Mouse (Mus musculus): Measurements from ENCODE around the gene Rhot1.
A peak's percentile ranks its signal among the peaks of the same experiment; 100 is the strongest.
"Not testable (repeated sequence)": the region's sequence is repeated elsewhere in the genome, so short reads cannot be mapped to it uniquely, and the experiment has no call there.

The Rhot1 gene

DNA sequence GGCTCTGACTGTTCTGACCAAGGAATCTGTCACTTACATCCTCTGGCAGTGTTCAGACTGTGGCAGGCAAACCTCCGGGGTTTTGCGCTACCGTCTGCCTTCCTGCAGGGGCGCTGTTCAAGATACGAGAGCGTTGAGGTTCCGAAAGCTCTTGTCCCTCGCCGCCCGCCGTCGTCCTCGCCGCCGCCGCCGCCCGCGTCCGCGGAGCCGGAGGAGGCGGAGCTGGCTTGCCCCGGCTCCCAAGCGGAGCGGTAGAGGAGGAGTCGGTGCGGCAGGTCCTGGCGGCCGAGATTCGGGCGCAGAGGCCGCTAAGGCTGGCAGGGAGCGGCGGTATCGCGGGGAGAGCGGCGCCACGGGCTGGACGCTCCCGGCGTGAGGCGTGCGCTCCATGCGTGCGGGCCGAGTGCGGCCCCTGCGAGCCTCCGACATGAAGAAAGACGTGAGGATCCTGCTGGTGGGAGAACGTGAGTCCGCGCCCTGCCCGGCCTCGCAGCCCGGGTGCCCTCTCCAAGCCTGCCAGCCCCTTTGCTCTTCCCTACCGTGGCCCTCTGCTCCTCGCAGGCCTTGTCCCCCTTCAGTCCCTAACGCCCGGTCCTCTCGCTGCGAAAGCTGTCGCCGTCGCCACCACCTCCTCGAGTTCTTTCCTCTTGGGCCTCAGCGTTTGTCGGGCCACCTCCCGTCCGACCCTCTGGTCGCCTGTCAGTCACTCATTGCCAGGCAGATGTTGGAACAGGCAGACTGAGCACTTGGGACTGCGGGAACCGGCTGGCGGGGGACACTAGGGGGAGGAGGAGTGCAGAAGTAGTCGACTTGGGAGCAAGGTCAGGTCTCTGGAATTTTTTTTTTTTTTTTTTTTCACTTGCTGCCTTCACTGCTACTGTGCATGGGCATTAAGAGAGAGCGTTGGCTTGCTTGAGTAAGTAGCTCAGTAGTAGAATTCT, at the start of gene Rhot1:
Gene Rhot1 (plus strand): TSS at position 160 of the 941 bp plus-strand sequence.
- DNase-seq (ENCODE audit: low read depth): peak; percentile 92

DNA sequence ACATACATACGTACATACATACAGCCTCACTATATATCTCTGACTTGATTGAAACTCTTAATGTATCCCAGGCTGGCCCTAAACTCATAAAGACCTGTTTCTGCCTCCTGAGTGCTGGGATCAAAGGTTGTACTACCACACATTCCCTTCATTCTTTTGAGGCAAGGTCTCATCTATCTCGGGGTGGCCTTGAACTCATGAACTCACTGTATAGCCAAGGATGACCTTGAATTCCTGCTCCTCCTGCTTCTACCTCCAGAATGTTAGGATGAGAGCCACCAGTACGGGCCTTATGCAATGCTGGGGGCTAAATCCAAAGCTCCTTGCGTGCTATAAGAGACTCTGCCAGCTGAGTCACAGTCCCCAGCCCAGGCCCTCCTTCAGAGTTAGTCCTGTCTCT, 47.8 kb upstream of the Rhot1 start:
- DNase-seq (ENCODE audit: low read depth): no peak

DNA sequence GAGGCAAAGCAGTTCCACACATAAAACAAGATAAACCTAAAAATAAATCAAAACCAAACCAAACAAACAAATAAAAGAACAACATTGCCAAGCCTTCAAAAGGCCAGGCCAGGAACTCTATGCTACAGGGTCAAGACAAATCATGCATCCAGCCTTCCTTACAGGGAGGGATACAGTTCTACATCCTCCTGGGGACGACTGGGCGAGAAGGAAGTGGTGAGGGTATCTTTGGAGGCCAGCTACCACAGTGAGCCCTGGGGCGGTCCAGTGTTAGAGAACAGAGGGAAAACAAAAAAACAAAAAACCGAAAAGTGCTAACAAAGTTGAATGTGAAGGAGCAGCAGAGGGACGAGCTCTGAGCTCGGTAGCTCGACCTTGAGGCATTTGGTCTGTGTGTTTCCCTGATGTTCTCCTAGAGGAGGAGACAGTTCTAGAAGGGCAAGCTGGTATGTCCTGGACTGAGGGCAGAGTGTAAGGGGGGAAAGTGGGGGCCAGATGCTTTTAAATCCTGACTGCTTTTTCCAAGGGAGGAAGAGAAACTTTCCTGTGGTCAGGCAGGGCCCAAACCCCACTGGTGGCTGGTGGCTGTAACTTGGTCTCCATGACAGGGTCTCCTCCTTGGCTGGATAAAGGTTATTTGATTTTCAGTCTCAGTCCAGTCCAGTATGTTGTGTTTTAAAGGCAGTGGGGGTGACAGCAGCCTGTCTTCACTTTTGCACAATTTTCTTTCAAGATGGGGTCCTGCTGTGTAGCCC, 45.3 kb upstream of the Rhot1 start:
- DNase-seq (ENCODE audit: low read depth): no peak

DNA sequence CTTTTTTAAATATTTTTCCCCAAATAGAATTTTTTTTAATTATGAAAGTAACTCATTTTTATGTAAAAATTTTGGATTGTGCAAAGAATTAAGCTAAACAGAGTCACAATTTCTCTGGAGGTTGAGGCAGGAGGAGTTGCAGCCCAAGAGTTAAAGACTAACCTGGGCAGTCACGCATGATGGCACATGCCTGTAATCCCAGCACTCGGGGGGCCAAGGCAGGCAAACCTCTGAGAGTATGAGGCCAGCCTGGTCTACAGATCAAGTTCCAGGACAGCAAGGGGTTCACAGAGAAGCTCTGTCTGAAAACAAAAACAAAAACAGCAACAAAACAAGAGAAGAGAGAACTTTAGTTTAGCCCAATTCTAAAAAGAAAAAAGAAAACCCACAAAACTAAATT, 44.6 kb upstream of the Rhot1 start:
- no peak for DNase-seq (ENCODE audit: low read depth)

DNA sequence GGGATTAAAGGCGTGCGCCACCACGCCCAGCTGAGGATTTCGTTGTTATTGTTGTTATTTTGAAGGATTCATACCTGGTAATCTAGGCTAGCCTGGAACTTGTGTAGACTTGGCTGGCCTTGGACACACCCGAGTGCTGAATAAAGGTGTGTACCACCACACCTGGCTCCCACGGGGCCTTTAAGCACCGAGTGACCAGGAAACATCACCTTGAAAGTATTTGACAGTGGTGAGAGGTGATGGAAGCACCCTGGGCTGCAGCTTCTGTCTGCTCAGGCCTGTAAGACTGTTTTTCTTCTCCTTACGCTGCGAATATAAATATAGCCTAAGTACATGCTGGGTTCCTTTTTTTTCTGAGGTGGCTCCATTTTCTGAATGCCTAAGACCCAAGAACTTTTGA, 40.7 kb upstream of the Rhot1 start:
- DNase-seq (ENCODE audit: low read depth): no peak

DNA sequence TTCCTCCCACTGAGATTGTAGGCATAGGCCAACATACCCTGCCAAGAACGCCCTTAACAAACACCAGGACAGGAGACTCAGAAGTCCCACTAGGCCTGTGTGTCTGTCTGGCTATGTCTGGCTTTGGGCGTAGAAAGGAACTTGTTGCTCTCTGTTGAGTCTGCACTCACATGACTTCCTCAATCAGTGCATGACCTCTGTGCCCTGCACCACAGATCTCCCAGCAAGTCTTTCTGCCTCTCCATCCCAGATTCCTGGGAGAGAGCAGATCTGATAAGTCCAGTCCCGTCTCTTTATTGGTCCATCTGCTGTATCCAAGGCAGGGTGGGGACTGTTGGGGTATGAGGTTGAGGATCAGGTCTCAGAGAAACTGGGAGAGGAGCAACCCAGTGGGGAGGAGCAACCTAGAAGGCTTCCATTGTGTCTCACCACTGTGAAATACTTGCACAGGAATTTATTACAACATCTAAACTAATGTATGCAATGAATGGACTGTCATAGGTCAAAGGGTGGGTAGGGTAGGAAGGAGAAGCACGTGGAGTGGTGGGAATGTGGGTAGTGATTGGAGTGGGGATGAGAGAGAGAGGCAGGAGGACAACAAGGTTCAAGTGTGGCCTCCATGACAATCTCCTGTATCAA, 40.1 kb upstream of the Rhot1 start:
- DNase-seq (ENCODE audit: low read depth): no peak

DNA sequence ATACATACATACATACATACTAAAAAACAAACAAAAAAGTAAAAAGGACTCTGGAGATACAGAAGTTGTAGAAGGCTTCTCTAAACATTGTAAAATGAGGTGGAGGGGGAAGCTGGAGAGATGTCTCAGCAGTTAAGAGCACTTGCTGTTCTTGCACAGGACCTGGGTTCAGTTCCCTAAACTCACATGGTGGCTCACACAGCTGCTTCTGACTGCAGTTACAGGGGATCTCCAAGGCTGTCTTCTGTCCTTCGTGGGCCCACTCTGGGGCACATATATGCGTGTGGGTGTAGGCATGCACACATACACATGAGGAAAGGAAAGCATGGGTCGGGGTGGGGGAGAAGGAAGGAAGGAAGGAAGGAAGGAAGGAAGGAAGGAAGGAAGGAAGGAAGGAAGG, 39.2 kb upstream of the Rhot1 start:
- no peak for DNase-seq (ENCODE audit: low read depth)

- no peak for DNase-seq (ENCODE audit: low read depth)
These were observed 38.5 kb upstream of the Rhot1 start for GRCm38 (mm10) chr11:80170351-80170750.

DNA sequence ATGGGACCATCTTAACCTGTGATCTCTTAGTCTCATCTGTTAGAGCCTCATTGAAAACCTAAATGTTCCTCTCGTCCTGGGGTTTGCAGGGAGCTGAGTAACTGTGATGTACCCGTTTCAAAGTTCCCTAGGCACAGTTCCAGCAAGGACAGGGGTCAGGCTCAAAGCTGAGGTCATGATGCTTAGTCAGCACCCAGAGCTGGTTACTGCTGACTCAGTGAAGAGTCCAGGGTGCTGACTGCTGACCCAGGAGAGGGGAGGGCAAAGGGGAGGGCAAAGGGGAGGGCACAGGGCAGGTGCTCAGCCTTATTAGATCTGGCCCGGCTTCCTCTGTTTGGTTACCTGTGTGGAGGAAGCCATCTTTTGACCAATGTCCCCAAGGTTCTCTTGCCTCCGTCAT, 36.9 kb upstream of the Rhot1 start:
- DNase-seq (ENCODE audit: low read depth): no peak

DNA sequence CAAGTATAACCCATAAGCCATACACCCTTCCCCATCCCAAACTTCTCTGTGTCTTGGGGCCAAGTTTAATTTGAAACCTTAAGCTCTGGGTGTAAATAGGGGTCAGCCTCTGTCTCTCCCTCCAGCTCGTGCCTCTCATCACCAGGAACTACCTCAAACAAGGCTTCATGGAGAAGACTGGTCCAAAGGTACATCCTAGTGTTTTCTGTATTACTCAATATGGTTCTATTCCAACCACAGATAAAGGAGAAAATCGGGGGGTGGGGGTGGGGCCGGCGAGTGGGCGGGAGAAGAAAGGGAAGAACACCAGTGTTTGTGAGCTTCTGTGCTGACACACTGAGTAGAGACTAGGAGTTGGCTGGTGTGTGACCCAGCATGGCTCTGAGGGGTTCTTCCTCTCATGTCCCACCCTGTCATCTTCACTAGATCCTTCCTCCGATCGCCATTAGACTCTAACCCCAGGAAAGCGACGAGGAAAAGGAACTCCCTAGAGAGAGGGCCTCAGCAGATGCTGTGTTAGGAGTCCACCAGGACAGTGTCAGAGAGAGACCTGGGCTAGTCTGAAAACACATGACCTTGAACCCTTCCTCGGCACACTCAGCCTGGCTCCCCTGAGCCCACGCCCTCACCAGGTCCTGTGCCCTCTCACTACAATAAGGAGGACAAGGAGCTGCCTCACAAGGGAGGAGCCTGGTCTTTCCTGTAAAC, 34.7 kb upstream of the Rhot1 start:
- no peak for DNase-seq (ENCODE audit: low read depth)

GRCm38 (mm10) chr11:80176911-80177895, 31.6 kb upstream of the Rhot1 start:
- no peak for DNase-seq (ENCODE audit: low read depth)

DNA sequence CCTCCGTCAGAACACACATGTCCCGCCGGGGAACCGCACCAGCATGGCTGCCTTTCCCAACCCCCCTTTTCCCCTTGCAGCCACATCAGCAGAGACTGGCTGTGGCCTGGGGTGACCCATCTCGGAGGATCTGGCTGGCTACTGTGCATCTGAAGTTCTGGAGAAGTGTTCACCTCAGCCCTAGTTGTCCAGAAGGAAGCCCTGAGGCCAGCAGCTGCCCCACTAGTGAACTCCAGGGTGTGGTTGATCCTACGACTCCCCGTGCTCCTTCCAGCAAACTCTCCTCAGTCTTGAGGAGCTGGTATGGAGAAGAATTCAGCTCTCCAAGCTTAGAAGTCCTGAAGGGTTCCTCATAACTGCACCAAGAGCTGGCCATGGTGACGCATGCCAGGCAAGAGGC, 30.5 kb upstream of the Rhot1 start:
- no peak for DNase-seq (ENCODE audit: low read depth)

- no peak for DNase-seq (ENCODE audit: low read depth)
These were observed 27.6 kb upstream of the Rhot1 start for GRCm38 (mm10) chr11:80181021-80181749.

GRCm38 (mm10) chr11:80183054-80183704, 25.6 kb upstream of the Rhot1 start:
- not testable (repeated sequence) for DNase-seq (ENCODE audit: low read depth)

DNA sequence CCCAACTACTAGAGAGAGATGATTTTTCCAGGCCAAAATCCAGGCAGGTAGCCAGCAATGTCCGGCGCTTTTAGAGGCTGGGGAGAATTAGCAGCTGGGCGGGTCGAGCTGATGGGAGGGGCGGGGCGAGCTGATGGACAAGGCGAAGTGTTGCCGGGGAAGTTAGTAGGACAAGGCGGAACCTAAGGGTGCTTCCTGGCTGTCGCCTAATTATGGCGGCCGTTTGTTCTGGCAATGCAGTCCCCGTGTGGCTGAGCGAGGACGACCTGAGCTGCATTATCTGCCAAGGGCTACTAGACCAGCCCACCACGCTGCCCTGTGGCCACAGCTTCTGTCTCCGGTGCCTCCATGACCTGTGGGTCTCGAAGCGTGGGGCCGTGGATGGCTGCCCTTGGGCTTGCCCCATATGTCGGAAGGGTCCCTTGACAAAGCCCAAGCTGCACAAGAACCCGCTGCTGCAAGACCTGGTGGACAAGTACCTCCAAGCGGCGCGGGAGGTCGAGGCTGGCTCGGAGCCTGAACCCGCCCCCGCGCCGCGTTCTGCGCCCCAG, 25.0 kb upstream of the Rhot1 start, which contains the start of gene Rnf135:
Gene Rnf135 (plus strand): TSS at position 147 of the 551 bp plus-strand sequence.
- peak; percentile 75 for DNase-seq (ENCODE audit: low read depth)

DNA sequence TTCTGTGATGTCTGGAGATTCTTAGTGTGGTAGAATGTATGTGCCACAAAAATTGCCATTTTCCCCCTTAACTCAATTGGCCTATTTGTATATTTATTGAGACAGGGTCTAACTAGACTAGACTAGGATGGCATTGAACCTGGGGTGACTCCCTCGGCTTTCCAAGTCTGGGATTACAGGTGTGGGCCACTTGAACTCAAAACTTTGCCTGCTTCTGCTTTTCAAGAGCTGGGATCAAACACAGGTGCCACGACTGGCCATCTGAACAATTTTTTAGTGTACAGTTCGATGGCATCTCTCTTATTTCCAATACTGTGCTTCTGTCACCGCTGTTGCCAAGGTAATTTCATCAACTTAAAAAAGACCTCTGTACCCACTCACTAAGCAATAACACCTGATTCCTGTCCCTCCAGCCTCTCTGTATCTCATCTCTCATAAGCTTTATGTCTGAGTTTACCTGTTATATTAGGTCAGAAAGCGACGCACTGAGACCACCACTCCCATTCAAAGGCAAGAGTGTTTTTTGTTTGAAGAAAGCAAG, 24.2 kb upstream of the Rhot1 start:
- DNase-seq (ENCODE audit: low read depth): no peak

DNA sequence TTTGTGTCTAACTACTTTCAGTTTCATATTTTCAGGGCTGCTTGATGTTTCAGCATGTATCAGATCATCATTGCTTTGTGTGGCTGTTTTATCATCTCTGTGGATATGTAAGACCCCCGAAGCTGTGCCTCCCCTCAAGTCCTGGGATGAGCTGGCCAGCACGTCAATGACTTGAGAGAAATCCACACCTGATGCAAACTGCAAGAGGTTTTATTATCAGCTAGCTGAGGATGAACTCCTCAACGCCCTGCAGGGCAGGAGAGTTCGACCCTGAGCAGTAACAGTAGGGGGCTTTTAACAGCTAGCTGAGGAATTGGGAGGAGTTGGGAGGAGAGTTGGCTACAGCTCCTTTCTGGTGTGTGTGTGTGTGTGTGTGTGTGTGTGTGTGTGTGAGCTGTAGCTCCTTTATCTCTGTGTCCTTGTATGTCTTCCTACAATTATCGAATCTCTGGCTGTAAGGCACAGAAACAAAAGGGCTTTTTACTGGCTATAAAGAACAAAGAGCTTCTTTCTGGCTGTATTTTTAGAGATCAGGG, 23.3 kb upstream of the Rhot1 start:
- not testable (repeated sequence) for DNase-seq (ENCODE audit: low read depth)

DNA sequence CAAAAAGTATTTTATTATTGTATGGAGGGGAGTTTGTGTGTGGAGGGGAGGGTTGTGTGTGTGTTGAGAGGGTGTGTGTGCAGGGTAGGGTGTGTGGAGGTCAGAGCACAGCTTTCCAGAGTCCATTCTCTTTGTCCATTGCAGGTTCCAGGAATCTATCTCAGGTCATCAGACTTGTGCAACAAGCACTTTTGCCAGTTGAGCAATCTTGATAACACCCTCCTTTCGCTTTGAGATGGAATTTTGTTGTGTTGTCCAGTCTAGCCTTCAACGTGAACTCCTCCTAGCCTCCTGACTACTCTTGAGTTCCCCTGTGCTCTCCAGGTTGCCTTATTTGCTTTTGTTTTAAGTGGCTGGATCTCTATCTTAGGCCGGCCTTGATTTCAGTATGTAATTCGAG, 18.5 kb upstream of the Rhot1 start:
- no peak for DNase-seq (ENCODE audit: low read depth)

DNA sequence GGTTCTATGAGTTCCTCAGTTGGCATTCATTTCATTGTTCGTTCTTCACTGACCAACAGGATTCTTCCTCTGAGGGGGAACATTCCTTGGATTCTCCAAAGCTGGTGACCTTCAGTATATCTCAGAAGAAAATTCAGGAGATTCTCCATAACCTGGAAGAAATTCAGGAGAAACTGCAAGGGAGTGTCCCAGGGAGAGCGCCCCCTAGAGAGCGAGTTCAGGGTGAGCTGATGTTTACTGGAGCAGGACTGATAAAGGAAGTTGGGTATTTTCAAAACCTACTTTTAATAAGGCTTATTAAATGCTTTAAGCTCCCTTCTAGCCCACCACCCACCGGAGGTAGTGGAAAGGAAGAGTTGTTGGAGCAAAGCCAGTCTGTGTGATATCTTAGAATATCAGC, 15.0 kb upstream of the Rhot1 start:
- no peak for DNase-seq (ENCODE audit: low read depth)
